Mouse (Mus musculus): Measurements from ENCODE around the gene Sirt4. TPM values are rescaled to one million over a fixed set of nuclear protein-coding genes. Genes with fewer than 3 reads are reported as not detected.
"Not testable (repeated sequence)": the region's sequence is repeated elsewhere in the genome, so short reads cannot be mapped to it uniquely, and the experiment has no call there.

The Sirt4 gene
- polyA plus RNA-seq, 1 experiment from 2014 or later, result 15.5 TPM

DNA sequence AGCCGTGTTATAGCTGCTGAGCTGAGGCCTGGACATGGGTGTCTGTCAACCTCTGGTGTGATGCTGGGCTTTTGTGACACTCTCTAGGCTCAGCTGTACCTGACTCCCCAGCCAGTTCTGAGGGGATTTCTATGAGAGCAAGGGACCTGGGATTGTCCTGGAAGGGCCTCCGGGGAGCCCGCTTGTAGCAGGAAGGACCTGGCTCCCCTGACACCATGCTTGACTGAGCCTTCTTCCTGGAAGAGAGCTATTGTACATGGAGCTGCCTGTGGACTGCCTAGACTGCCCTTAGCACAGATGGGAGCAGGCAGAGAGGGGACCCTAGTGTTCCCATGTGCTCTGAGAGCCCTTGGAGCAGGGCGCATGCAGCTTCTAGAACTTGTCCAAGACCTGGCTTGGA, 40.9 kb upstream of the Sirt4 start:
- H3K27me3 ChIP-seq (ENCODE audit: control insufficient read depth, insufficient read depth, low read length), result no peaks in the 10 kb centered on the region
- H3K9ac ChIP-seq (ENCODE audit: low read length), result no peak overlapping the region
- H3K36me3 ChIP-seq (ENCODE audit: control insufficient read depth, insufficient read depth, low read length), result no peaks in the 10 kb centered on the region
- no peaks in the 10 kb centered on the region for H3K9me3 ChIP-seq (ENCODE audit: control insufficient read depth, low read length)
- no peak overlapping the region for H3K4me2 ChIP-seq (ENCODE audit: low read depth)
- WGBS, result 95% methylated on average over 4 of the region's 4 CpGs
- H3K4me1 ChIP-seq (ENCODE audit: control insufficient read depth, insufficient read depth, low read length), result peaks cover 28% of the 10 kb centered on the region
- ATAC-seq (ENCODE audit: insufficient read depth, low FRiP score, low TSS enrichment), result no peak
- DNase-seq (ENCODE audit: low spot score), result no peak
- H3K4me3 ChIP-seq (ENCODE audit: low read depth, low read length), result no peak overlapping the region
- no peak overlapping the region for H3K27ac ChIP-seq (ENCODE audit: low read depth, low read length)

- 41% methylated on average over 12 of the region's 12 CpGs for WGBS
- 0 out of 2 replicates have a peak overlapping the region, but pooled peaks have one; percentile 34 for H3K27ac ChIP-seq (ENCODE audit: low read depth, low read length)
- H3K9me3 ChIP-seq (ENCODE audit: control insufficient read depth, low read length), result no peaks in the 10 kb centered on the region
- no peak for ATAC-seq (ENCODE audit: insufficient read depth, low FRiP score, low TSS enrichment)
- H3K4me3 ChIP-seq (ENCODE audit: low read depth, low read length), result no peak overlapping the region
- no peaks in the 10 kb centered on the region for H3K27me3 ChIP-seq (ENCODE audit: control insufficient read depth, insufficient read depth, low read length)
- no peak overlapping the region for H3K4me2 ChIP-seq (ENCODE audit: low read depth)
- H3K9ac ChIP-seq (ENCODE audit: low read length), result no peak overlapping the region
- no peaks in the 10 kb centered on the region for H3K36me3 ChIP-seq (ENCODE audit: control insufficient read depth, insufficient read depth, low read length)
- H3K4me1 ChIP-seq (ENCODE audit: control insufficient read depth, insufficient read depth, low read length), result peaks cover 19% of the 10 kb centered on the region
- DNase-seq (ENCODE audit: low spot score), result no peak
Observed at GRCm38 (mm10) chr5:115524471-115524870, 39.9 kb upstream of the Sirt4 start.

- Histone ChIP-seq H3K4me1 (ENCODE audit: control insufficient read depth, insufficient read depth, low read length) (peaks cover 18% of the 10 kb centered on the region), H3K27me3 (ENCODE audit: control insufficient read depth, insufficient read depth, low read length) (no peaks in the 10 kb centered on the region), H3K9me3 (ENCODE audit: control insufficient read depth, low read length) (no peaks in the 10 kb centered on the region), H3K4me3 (ENCODE audit: low read depth, low read length) (0 out of 2 replicates have a peak overlapping the region, but pooled peaks have one; percentile 2), H3K4me2 (ENCODE audit: low read depth) (peak overlapping the region; percentile 14; the same call in 1 of the 2 replicates), H3K36me3 (ENCODE audit: control insufficient read depth, insufficient read depth, low read length) (no peaks in the 10 kb centered on the region), H3K27ac (ENCODE audit: low read depth, low read length) (0 out of 2 replicates have a peak overlapping the region, but pooled peaks have one; percentile 34), H3K9ac (ENCODE audit: low read length) (peak overlapping the region; percentile 10; the same call in 1 of the 2 replicates)
- DNase-seq (ENCODE audit: low spot score), result no peak
- 5% methylated on average over 15 of the region's 15 CpGs for WGBS
- no peak for ATAC-seq (ENCODE audit: insufficient read depth, low FRiP score, low TSS enrichment)
Observed at GRCm38 (mm10) chr5:115523971-115524370, 39.4 kb upstream of the Sirt4 start.

GRCm38 (mm10) chr5:115522981-115523499, 38.5 kb upstream of the Sirt4 start:
- DNase-seq (ENCODE audit: low spot score), result no peak
- 72% methylated on average over 15 of the region's 15 CpGs for WGBS

GRCm38 (mm10) chr5:115522531-115522930, 38.0 kb upstream of the Sirt4 start:
- H3K27ac ChIP-seq (ENCODE audit: low read depth, low read length), result no peak overlapping the region
- no peaks in the 10 kb centered on the region for H3K9me3 ChIP-seq (ENCODE audit: control insufficient read depth, low read length)
- peaks cover 18% of the 10 kb centered on the region for H3K4me1 ChIP-seq (ENCODE audit: control insufficient read depth, insufficient read depth, low read length)
- no peaks in the 10 kb centered on the region for H3K27me3 ChIP-seq (ENCODE audit: control insufficient read depth, insufficient read depth, low read length)
- no peak for DNase-seq (ENCODE audit: low spot score)
- no peak overlapping the region for H3K4me3 ChIP-seq (ENCODE audit: low read depth, low read length)
- H3K9ac ChIP-seq (ENCODE audit: low read length), result no peak overlapping the region
- no peak overlapping the region for H3K4me2 ChIP-seq (ENCODE audit: low read depth)
- WGBS, result 81% methylated on average over 4 of the region's 4 CpGs
- ATAC-seq (ENCODE audit: insufficient read depth, low FRiP score, low TSS enrichment), result no peak
- H3K36me3 ChIP-seq (ENCODE audit: control insufficient read depth, insufficient read depth, low read length), result no peaks in the 10 kb centered on the region

More at GRCm38 (mm10) chr5:115522981-115523499, 38.5 kb upstream of the Sirt4 start:
- Histone ChIP-seq H3K27me3 (ENCODE audit: control insufficient read depth, insufficient read depth, low read length) (no peaks in the 10 kb centered on the region), H3K27ac (ENCODE audit: low read depth, low read length) (no peak overlapping the region), H3K9ac (ENCODE audit: low read length) (no peak overlapping the region), H3K4me3 (ENCODE audit: low read depth, low read length) (no peak overlapping the region), H3K9me3 (ENCODE audit: control insufficient read depth, low read length) (no peaks in the 10 kb centered on the region), H3K36me3 (ENCODE audit: control insufficient read depth, insufficient read depth, low read length) (no peaks in the 10 kb centered on the region), H3K4me2 (ENCODE audit: low read depth) (no peak overlapping the region), H3K4me1 (ENCODE audit: control insufficient read depth, insufficient read depth, low read length) (peaks cover 18% of the 10 kb centered on the region)
- no peak for ATAC-seq (ENCODE audit: insufficient read depth, low FRiP score, low TSS enrichment)

DNA sequence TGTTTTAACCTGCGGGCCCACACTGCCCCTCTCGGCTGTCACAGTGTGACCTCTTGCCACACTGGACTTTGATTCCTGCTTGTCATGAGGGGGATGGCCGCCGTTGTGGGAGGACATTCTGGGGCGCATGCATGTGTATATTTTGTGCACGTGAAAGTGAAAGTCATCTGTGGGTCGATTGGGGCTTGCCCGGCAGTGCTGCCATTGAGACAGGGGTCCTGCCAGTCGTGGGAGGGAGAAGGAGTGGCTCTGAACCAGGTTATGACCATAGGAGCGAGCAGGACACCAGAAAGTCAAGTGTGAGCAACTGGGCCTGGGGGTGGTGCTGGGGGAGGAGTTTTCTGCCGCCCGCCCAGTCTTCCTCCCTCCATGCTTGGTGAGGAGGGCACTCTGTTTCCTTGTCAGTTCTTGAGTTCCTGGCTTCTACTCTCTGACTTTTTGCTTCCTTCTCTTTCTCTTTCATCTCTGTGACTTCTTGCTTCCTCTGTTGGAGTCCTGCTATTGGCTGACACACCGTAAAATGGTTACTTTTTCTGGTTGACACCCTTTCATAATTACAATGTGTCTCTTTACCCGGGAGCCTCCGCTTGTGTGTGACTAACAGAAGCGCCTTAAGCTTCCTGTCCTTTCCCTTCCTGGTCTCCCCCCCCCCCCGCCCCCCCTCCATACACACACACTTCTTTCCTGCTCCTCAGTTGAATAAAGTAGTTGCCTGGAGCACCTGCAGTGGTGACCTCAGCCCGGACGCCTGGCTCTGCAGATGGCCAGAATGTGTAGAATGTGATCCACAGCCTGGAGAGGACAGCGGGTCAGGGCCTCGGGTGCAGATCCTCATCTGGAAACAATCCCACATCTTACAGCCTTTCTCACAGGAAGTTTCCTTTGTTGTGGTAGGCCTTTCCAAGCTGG, 37.3 kb upstream of the Sirt4 start:
- H3K4me3 ChIP-seq (ENCODE audit: low read depth, low read length), result no peak overlapping the region
- DNase-seq (ENCODE audit: low spot score), result no peak
- H3K4me2 ChIP-seq (ENCODE audit: low read depth), result no peak overlapping the region
- 65% methylated on average over 20 of the region's 21 CpGs for WGBS
- ATAC-seq (ENCODE audit: insufficient read depth, low FRiP score, low TSS enrichment), result no peak
- H3K9me3 ChIP-seq (ENCODE audit: control insufficient read depth, low read length), result no peaks in the 10 kb centered on the region
- no peaks in the 10 kb centered on the region for H3K27me3 ChIP-seq (ENCODE audit: control insufficient read depth, insufficient read depth, low read length)
- peaks cover 18% of the 10 kb centered on the region for H3K4me1 ChIP-seq (ENCODE audit: control insufficient read depth, insufficient read depth, low read length)
- H3K27ac ChIP-seq (ENCODE audit: low read depth, low read length), result 0 out of 2 replicates have a peak overlapping the region, but pooled peaks have one; percentile 49
- H3K9ac ChIP-seq (ENCODE audit: low read length), result no peak overlapping the region
- H3K36me3 ChIP-seq (ENCODE audit: control insufficient read depth, insufficient read depth, low read length), result no peaks in the 10 kb centered on the region

- DNase-seq (ENCODE audit: low spot score) (no peak), ATAC-seq (ENCODE audit: insufficient read depth, low FRiP score, low TSS enrichment) (no peak)
- no peaks in the 10 kb centered on the region for H3K36me3 ChIP-seq (ENCODE audit: control insufficient read depth, insufficient read depth, low read length)
- H3K9me3 ChIP-seq (ENCODE audit: control insufficient read depth, low read length), result no peaks in the 10 kb centered on the region
- H3K4me2 ChIP-seq (ENCODE audit: low read depth), result no peak overlapping the region
- H3K9ac ChIP-seq (ENCODE audit: low read length), result no peak overlapping the region; the same call in 1 of the 2 replicates
- peaks cover 18% of the 10 kb centered on the region for H3K4me1 ChIP-seq (ENCODE audit: control insufficient read depth, insufficient read depth, low read length)
- no peak overlapping the region for H3K4me3 ChIP-seq (ENCODE audit: low read depth, low read length)
- H3K27me3 ChIP-seq (ENCODE audit: control insufficient read depth, insufficient read depth, low read length), result no peaks in the 10 kb centered on the region
- no peak overlapping the region for H3K27ac ChIP-seq (ENCODE audit: low read depth, low read length)
- 72% methylated on average over 21 of the region's 21 CpGs for WGBS
Observed at GRCm38 (mm10) chr5:115520325-115520869, 35.9 kb upstream of the Sirt4 start.

DNA sequence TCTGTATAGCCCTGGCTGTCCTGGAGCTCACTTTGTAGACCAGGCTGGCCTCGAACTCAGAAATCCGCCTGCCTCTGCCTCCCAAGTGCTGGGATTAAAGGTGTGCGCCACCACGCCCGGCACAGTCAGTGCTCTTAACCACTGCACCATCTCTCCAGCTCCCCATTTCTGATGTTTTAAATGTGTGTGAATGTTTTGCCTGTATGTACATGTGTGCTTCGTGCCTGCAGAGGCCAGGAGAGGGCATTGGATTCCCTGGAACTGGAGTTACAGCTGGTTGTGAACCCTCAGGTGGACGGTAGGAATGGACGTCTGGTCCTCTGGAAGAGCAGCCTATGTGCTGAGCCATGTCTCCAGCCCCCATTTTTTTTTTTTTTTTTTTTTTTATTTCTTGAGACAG, 33.7 kb upstream of the Sirt4 start:
- not testable (repeated sequence) for H3K36me3 ChIP-seq (ENCODE audit: control insufficient read depth, insufficient read depth, low read length); H3K4me2 ChIP-seq (ENCODE audit: low read depth); H3K27ac ChIP-seq (ENCODE audit: low read depth, low read length); H3K9me3 ChIP-seq (ENCODE audit: control insufficient read depth, low read length); ATAC-seq (ENCODE audit: insufficient read depth, low FRiP score, low TSS enrichment); H3K4me1 ChIP-seq (ENCODE audit: control insufficient read depth, insufficient read depth, low read length); DNase-seq (ENCODE audit: low spot score); H3K9ac ChIP-seq (ENCODE audit: low read length); H3K4me3 ChIP-seq (ENCODE audit: low read depth, low read length); H3K27me3 ChIP-seq (ENCODE audit: control insufficient read depth, insufficient read depth, low read length)
- over 99% methylated on average over 7 of the region's 8 CpGs for WGBS

Measured in neural tube, embryonic 11.5 days (tissue).